Mouse (Mus musculus) heart, adult 8-10 months (tissue): ENCODE measurements around the gene Hoxa4. TPM values are rescaled to one million over a fixed set of nuclear protein-coding genes. Genes with fewer than 3 reads are reported as not detected.

ENCODE experiments used
- DNase-seq: peaks from one replicate; pipeline ENCODE4 v3.0.0; 2022; ENCODE audit warnings: low spot score
- total RNA-seq, 4 experiments: library from RNA; stranded (reverse); gene quantifications; 2 replicates each; pipeline ENCODE4 v1.2.4; 2022

Hoxa4 gene
- total RNA-seq, 4 experiments from 2014 or later: 0.31 to 0.49 (median 0.38) TPM

GRCm38 (mm10) chr6:52228475-52229465 is 37.2 kb upstream of the Hoxa4 start:
- DNase-seq: no peak

- no peak for DNase-seq
These were observed 36.1 kb upstream of the Hoxa4 start for GRCm38 (mm10) chr6:52227470-52228222.

GRCm38 (mm10) chr6:52226569-52227257 is 35.2 kb upstream of the Hoxa4 start:
- no peak for DNase-seq

GRCm38 (mm10) chr6:52225612-52226568 is 34.3 kb upstream of the Hoxa4 start:
- DNase-seq: no peak

- DNase-seq: no peak
These were observed 33.5 kb upstream of the Hoxa4 start for GRCm38 (mm10) chr6:52224895-52225611.

- no peak for DNase-seq
These were observed 32.6 kb upstream of the Hoxa4 start for GRCm38 (mm10) chr6:52223939-52224760.

- DNase-seq: no peak
These were observed 31.2 kb upstream of the Hoxa4 start for GRCm38 (mm10) chr6:52222729-52223128.

GRCm38 (mm10) chr6:52221993-52222685 is 30.6 kb upstream of the Hoxa4 start:
- no peak for DNase-seq

- peak; percentile 82 for DNase-seq
These were observed 29.9 kb upstream of the Hoxa4 start, which contains the start of gene Hoxa7 for GRCm38 (mm10) chr6:52221337-52221992. Gene Hoxa7 (minus strand): TSS chr6:52221854.

GRCm38 (mm10) chr6:52220865-52221310 is 29.3 kb upstream of the Hoxa4 start:
- no peak for DNase-seq

GRCm38 (mm10) chr6:52220003-52220864 is 28.7 kb upstream of the Hoxa4 start:
- no peak for DNase-seq

GRCm38 (mm10) chr6:52219234-52219942 is 27.8 kb upstream of the Hoxa4 start:
- DNase-seq: no peak

- no peak for DNase-seq
These were observed 27.2 kb upstream of the Hoxa4 start for GRCm38 (mm10) chr6:52218643-52219215.

GRCm38 (mm10) chr6:52217895-52218642 is 26.5 kb upstream of the Hoxa4 start:
- DNase-seq: no peak

GRCm38 (mm10) chr6:52217459-52217768 is 25.9 kb upstream of the Hoxa4 start:
- DNase-seq: no peak
